Mouse (Mus musculus) CD4-positive, CD25-positive, alpha-beta regulatory T cell, adult 4 months (primary cell): Measurements from ENCODE around the gene Etl4. TPM values are rescaled to one million over a fixed set of nuclear protein-coding genes. Genes with fewer than 3 reads are reported as not detected.

Experiments
- ATAC-seq: one replicate; pipeline ENCODE4 v1.8.0; 2017
- polyA plus RNA-seq, 2 experiments: library from polyadenylated mRNA; unstranded; fragments of 100-300 nt; shearing (Covaris generic); gene quantifications; one replicate each; pipeline ENCODE4 v1.2.1; 2017

The Etl4 gene
- polyA plus RNA-seq, 2 experiments from 2014 or later = not detected

- ATAC-seq = no peak
Observed at GRCm38 (mm10) chr2:20722165-20722991, 812.8 kb downstream of the Etl4 start.

DNA sequence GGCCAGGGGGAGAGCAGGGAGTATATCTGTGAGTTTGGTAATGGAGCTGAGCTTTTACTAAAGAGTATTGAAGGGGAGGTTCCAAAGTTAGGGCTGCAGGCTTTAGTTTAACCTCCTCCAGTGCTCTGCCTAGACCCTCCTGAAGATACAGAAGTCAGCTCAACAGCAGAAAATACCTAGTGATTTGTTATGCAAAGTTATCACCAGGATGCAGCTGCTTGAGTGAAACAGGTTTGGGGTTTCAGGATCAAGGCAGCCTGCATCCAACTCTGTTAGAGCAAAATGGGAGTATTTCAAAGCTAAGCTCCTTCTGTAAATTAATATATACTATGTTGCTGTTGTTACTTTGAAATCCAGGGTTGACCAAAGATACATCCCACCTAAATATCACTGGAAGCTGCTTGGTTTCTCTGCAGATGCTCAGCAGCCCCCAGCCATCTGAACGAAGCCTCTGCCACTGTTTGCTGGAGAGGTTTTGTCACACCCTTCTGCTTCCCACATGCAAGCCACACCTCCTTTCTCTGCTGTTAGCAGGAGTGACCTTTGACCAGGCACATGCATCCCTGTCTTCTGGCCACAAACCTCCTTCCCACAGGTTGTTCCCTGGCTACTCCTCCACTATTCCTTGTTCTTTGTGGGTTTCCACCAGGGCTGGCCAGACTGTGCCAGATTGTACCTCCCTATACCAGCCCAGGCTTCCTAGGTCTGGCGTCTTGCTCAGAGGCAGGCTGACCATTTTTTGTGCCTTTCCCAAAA, 814.6 kb downstream of the Etl4 start:
- ATAC-seq = no peak

- ATAC-seq = no peak
Observed at GRCm38 (mm10) chr2:20726974-20727373, 817.4 kb downstream of the Etl4 start.

DNA sequence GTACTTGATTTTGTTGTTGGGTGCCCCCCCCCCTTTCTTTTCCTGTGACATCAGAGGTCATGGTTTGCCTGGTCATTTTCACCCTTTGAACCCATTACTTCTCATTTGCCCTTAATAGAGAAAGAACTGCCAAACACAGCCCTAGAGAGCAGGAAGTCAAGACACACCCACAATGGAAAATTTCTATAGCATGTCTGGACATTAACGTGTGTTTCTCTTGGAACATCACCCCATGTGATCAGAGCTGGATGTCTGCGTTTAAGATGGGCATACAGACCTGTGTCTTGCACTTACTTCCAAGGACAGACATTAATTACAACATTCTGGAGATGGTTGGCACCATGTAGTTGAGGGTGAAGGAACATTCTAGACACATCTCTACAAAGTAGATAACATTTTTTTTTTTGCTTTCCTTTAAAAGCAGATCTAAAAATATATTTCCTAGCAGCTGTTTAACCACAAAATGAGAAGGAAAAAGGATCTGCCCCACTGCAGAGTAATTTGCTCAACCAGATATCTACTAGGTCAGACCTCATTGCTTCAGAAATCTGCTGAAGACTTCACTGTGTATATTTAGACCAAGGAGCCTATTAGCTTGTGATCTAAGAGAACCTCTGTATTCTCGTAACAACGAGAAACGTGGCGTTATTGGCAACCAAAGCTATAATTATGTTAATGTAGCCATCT, 818.3 kb downstream of the Etl4 start:
- ATAC-seq = no peak

DNA sequence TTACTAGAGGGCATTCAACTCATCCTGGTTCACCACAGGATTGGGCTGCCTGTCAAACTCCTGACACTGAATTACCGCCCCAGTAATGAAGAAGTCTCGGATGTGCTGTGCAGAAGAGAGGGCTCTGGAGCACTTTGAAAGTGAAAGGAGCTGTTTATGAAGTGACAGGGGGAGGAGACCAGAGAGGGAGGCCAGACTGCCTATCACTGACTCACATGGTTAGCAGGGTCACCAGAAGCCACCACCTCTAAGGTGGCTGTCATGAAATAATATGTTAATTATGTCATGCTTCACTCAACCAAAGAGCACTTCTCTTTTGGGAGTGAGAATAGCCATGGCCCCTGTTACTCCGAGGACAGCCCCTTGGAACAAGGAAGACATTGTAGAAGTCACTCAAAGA, 825.9 kb downstream of the Etl4 start:
- no peak for ATAC-seq

GRCm38 (mm10) chr2:20736324-20737015, 826.9 kb downstream of the Etl4 start:
- ATAC-seq = no peak

DNA sequence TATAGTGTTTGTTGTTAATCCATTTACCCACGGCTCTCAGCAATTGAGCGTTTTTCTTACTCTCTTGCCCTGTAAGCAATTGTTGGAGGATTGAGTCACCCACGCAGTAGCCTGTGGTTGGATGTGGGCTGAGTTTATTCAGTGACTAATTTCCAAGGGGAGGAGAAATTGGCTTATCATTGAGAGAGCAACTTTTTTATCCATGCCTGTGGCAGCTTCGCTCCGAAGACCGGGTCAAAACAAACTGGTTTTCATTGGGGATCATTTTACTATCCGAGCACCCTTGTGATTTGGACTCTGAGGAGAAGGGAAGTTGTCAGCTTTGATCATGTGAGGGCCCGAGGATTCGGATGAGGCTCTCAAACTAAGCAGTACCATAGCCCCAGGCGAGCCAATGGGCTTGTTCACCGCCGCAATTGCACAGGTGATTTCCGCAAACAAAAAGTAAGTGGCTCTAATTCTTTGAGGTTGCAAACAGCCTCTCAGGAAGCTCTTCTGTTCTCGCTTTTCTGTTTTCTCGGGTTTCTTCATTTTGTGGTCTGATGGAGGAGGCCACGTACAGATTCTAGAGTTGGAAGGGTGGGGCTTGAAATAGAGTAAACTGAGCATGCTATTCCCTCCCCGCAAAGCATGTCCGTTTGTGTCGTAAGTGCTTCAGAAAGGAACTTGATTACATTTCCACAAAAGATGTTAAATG, 827.7 kb downstream of the Etl4 start:
- no peak for ATAC-seq

DNA sequence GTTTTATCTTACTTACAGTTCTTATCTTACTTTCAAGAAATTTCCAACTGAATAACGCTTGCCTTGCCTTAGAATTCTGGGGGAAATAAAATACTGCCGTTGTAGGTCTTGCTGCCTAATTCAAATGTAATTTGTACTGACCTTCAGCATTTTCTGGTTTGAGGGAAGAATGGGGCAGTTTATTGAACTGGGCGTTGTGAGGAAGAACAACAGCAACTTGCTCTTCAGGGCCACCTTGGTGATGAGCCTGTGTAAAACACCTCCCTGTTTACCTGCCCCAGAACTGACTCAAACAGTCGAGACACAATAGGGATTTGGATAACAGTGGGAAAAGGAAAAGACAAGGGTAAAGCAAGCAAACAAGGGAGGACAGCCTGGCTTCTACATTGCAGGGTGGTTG, 828.3 kb downstream of the Etl4 start:
- ATAC-seq = no peak

- ATAC-seq = no peak
Observed at GRCm38 (mm10) chr2:20747723-20748122, 838.1 kb downstream of the Etl4 start.

DNA sequence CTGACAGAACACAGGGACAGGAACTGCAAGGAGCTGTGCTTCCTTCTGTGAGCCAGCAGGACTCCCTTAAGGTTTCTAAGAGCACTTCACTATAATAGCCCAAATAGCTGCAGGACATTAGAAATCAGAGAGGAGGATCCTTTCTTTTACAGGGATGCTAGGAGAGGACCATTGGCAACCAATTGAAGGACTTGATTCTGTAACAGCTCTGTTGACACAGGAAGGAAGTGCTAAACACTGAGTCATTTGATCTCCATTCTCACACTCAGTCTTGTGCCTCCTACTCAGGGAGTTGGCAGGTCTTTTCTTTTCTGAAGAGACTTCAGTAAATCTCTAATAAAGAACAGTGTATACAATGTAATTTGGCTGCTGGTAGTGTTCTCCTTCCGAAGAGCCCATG, 838.9 kb downstream of the Etl4 start:
- ATAC-seq = no peak

GRCm38 (mm10) chr2:20749687-20750086, 840.1 kb downstream of the Etl4 start:
- no peak for ATAC-seq

- ATAC-seq = no peak
Observed at GRCm38 (mm10) chr2:20753282-20754110, 843.9 kb downstream of the Etl4 start.

GRCm38 (mm10) chr2:20756964-20757363, 847.4 kb downstream of the Etl4 start:
- no peak for ATAC-seq

GRCm38 (mm10) chr2:20759045-20759662, 849.6 kb downstream of the Etl4 start:
- ATAC-seq = no peak

- no peak for ATAC-seq
Observed at GRCm38 (mm10) chr2:20761320-20761719, 851.7 kb downstream of the Etl4 start.

DNA sequence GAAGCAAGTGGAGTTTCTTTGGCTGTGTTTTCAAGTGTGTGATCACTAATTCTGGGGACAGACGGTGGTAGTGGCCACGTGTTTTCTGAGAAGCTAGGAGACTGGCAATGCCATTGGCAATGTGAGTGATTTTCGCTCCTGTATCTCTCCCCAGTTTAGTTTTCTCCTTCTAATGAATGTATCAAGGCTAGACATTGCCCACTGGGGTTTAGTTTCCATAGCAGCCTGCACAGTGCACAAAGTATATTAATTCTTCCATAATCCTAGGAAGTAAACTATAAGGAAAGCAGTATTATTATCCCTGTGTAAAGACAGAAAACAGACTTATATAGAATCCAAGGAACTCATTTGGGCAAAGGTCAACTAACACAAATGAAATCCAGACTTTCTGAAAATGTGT, 852.2 kb downstream of the Etl4 start:
- ATAC-seq = no peak

GRCm38 (mm10) chr2:20763511-20764212, 854.1 kb downstream of the Etl4 start:
- no peak for ATAC-seq

- no peak for ATAC-seq
Observed at GRCm38 (mm10) chr2:20764566-20765090, 855.0 kb downstream of the Etl4 start.

DNA sequence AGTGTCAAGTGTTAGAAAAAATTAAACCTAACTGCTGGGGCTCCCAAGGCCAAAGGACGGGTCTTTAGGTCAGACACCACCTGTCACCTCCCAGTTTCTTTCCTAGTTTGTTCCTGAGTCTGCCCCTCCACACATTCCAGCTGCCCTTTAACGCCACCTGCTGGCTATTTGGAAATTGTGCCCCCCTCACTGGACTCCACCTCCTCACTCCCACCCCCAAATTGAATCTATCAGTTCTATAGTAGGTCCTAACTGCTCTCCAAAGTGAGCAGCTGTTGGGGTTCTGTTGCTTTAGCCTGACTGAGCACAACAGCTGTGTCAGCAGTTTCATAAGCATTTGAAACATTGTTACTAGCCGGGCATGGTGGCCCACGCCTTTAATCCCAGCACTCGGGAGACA, 859.1 kb downstream of the Etl4 start:
- no peak for ATAC-seq

GRCm38 (mm10) chr2:20770171-20770570, 860.6 kb downstream of the Etl4 start:
- no peak for ATAC-seq
